Mouse (Mus musculus) olfactory bulb, adult 2 months (tissue): ENCODE results near the gene Bcar3.
"Not testable (repeated sequence)": the region's sequence is repeated elsewhere in the genome, so short reads cannot be mapped to it uniquely, and the experiment has no call there.

Experiments
- CTCF ChIP-seq: fragments of 200-500 bp; IDR thresholded peaks from 2 replicates; pipeline ENCODE4 v1.5.1; 2012; ENCODE audit warnings: low read depth, mild to moderate bottlenecking, low read length, moderate library complexity; ENCODE audit not compliant: insufficient read depth
- POLR2A ChIP-seq: fragments of 200-500 bp; IDR thresholded peaks from 2 replicates; pipeline ENCODE4 v1.6.1; 2012; ENCODE audit warnings: mild to moderate bottlenecking, low read depth, low read length, moderate library complexity; ENCODE audit not compliant: insufficient read depth

GRCm38 (mm10) chr3:122393411-122393810 is 99.5 kb downstream of the Bcar3 start:
- TF ChIP-seq POLR2A, CTCF: not testable (repeated sequence)
